Mouse (Mus musculus): ENCODE data around the gene Haus3.

GRCm38 (mm10) chr5:34198615-34199014 is 29.3 kb upstream of the Haus3 start:
- TF ChIP-seq CTCF (IDR thresholded peaks at IDR 0.05; ENCODE audit: low read depth, low read length) (no peak), POLR2A (IDR thresholded peaks at IDR 0.05; ENCODE audit: insufficient read depth, low read length) (no peak), EP300 (IDR thresholded peaks at IDR 0.05; ENCODE audit: insufficient read depth, low read depth, low read length) (no peak)

All from ES-Bruce4 (cell line).